In the genomic region with DNA sequence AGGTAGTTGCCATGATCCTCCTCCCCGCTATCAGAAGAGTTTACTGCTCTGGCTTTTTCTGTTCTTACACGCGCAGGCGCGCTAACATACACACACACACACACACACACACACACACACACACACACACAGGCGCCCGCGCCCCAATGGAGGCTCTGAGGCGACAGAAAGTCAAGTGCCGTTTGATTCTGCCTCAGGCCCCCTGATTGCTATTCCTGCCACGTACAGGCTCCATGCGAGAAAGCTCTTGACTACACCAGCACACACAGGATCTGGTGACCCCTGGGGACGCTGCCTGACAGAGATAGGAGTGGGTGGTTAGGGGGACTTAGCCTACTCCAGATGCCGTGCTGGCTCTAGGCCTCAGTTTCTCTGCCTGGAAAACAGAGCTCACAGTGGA, we compare ENCODE assay signal across 9 mouse cellular contexts. TPM values are rescaled to one million over a fixed set of nuclear protein-coding genes. Genes with fewer than 3 reads are reported as not detected.
DNase-seq lines count a peak whose midpoint lies in the region; ATAC-seq and TF ChIP-seq lines count a peak whose summit lies in the region.
"Had no signal": no experiment of that assay in that cellular context is flagged by ENCODE, and none has a peak within 500 bp of the region (broad histone marks: within the 10 kb centered on the region; RNA-seq: fewer than 3 reads in every experiment).

No protein-coding gene starts in this region.

- H3K4me2 ChIP-seq in lung, embryonic 14.5 days = 0 out of 2 replicates have a peak overlapping the region, but pooled peaks have one; percentile 90
- no peak overlapping the region for H3K4me2 ChIP-seq in forebrain, embryonic 11.5 days (ENCODE audit: low read depth, low read length, severe bottlenecking)
- H3K4me2 ChIP-seq in kidney, postnatal 0 days (ENCODE audit: low read length) = peak overlapping the region; percentile 89; the same call in 1 of the 2 replicates
- H3K4me2 ChIP-seq in neural tube, embryonic 13.5 days = peak overlapping the region; percentile 88

- peaks cover 32% of the 10 kb centered on the region; the same call in 1 of the 2 replicates for H3K36me3 ChIP-seq in lung, embryonic 14.5 days (ENCODE audit: insufficient read depth)
- H3K36me3 ChIP-seq in forebrain, embryonic 11.5 days (ENCODE audit: control insufficient read depth, insufficient read depth, low read length) = peaks cover 2% of the 10 kb centered on the region; the same call in 1 of the 2 replicates
- H3K36me3 ChIP-seq in kidney, postnatal 0 days (ENCODE audit: insufficient read depth, low read length) = peaks cover 17% of the 10 kb centered on the region; the same call in 1 of the 2 replicates
- H3K36me3 ChIP-seq in neural tube, embryonic 13.5 days = peaks cover 53% of the 10 kb centered on the region

- no peak for DNase-seq in lung, embryonic 14.5 days
- no peak for DNase-seq in lung, postnatal 10 days
- peak; percentile 72 for DNase-seq in forebrain, embryonic 11.5 days (ENCODE audit: low spot score)
- no peak for DNase-seq in kidney, postnatal 0 days (ENCODE audit: low spot score)
- no peak for DNase-seq in ovary, adult 18-20 months (ENCODE audit: low spot score)
- no peak for DNase-seq in adrenal gland, adult 8-10 months

- H3K27ac ChIP-seq in lung, embryonic 14.5 days (ENCODE audit: low read depth) = no peak overlapping the region
- peak overlapping the region; percentile 75; the same call in 1 of the 2 replicates for H3K27ac ChIP-seq in forebrain, embryonic 11.5 days (ENCODE audit: low read depth, low read length)
- H3K27ac ChIP-seq in kidney, postnatal 0 days = peak overlapping the region; percentile 50
- peak overlapping the region; percentile 93 for H3K27ac ChIP-seq in neural tube, embryonic 13.5 days (replicated peaks)

- peaks cover 16% of the 10 kb centered on the region; the same call in 1 of the 2 replicates for H3K27me3 ChIP-seq in lung, embryonic 14.5 days (ENCODE audit: insufficient read depth, low read length)
- no peaks in the 10 kb centered on the region for H3K27me3 ChIP-seq in forebrain, embryonic 11.5 days (ENCODE audit: control insufficient read depth, insufficient read depth, low read length)
- no peaks in the 10 kb centered on the region for H3K27me3 ChIP-seq in kidney, postnatal 0 days (ENCODE audit: insufficient read depth, low read length)
- no peaks in the 10 kb centered on the region for H3K27me3 ChIP-seq in neural tube, embryonic 13.5 days

- 0 out of 2 replicates have a peak, but pooled peaks cover 3% of the 10 kb centered on the region for H3K4me1 ChIP-seq in lung, embryonic 14.5 days (ENCODE audit: insufficient read depth)
- peaks cover 13% of the 10 kb centered on the region for H3K4me1 ChIP-seq in forebrain, embryonic 11.5 days (replicated peaks; ENCODE audit: control insufficient read depth, insufficient read depth, low read length)
- H3K4me1 ChIP-seq in kidney, postnatal 0 days (replicated peaks; ENCODE audit: insufficient read depth, low read length) = peaks cover 12% of the 10 kb centered on the region
- H3K4me1 ChIP-seq in neural tube, embryonic 13.5 days (replicated peaks) = peaks cover 62% of the 10 kb centered on the region

- H3K4me3 ChIP-seq in lung, embryonic 14.5 days (ENCODE audit: low read depth, low read length) = no peak overlapping the region
- no peak overlapping the region for H3K4me3 ChIP-seq in forebrain, embryonic 11.5 days (ENCODE audit: low read depth, low read length)
- no peak overlapping the region for H3K4me3 ChIP-seq in kidney, postnatal 0 days (replicated peaks; ENCODE audit: low read depth, low read length)
- H3K4me3 ChIP-seq in neural tube, embryonic 13.5 days = peak overlapping the region; percentile 69

- no peak for ATAC-seq in lung, embryonic 14.5 days (ENCODE audit: insufficient read depth)
- peak; percentile 37 for ATAC-seq in forebrain, embryonic 11.5 days (replicated peaks; ENCODE audit: low FRiP score)
- no peak for ATAC-seq in kidney, postnatal 0 days (replicated peaks; ENCODE audit: low FRiP score, low read depth)
- ATAC-seq in neural tube, embryonic 13.5 days (ENCODE audit: low read depth) = peak; percentile 75
- ATAC-seq in granulocyte monocyte progenitor cell, adult 5-6 weeks (replicated peaks; ENCODE audit: poor library complexity, severe bottlenecking) = no peak

- H3K9ac ChIP-seq in lung, embryonic 14.5 days = no peak overlapping the region
- H3K9ac ChIP-seq in forebrain, embryonic 11.5 days (ENCODE audit: low read length) = peak overlapping the region; percentile 85
- H3K9ac ChIP-seq in kidney, postnatal 0 days (ENCODE audit: low read depth, low read length) = no peak overlapping the region
- peak overlapping the region; percentile 96 for H3K9ac ChIP-seq in neural tube, embryonic 13.5 days

- H3K9me3 ChIP-seq in lung, embryonic 14.5 days (ENCODE audit: low read depth, low read length) = no peaks in the 10 kb centered on the region
- no peaks in the 10 kb centered on the region for H3K9me3 ChIP-seq in forebrain, embryonic 11.5 days (ENCODE audit: control insufficient read depth, low read length)
- H3K9me3 ChIP-seq in kidney, postnatal 0 days (replicated peaks; ENCODE audit: low read length) = no peaks in the 10 kb centered on the region
- H3K9me3 ChIP-seq in neural tube, embryonic 13.5 days = no peaks in the 10 kb centered on the region

- WGBS in lung, embryonic 14.5 days = 49% methylated on average over 14 of the region's 14 CpGs
- WGBS in forebrain, embryonic 11.5 days = 35% methylated on average over 14 of the region's 14 CpGs
- WGBS in kidney, postnatal 0 days = 48% methylated on average over 14 of the region's 14 CpGs
- WGBS in neural tube, embryonic 13.5 days = 8% methylated on average over 14 of the region's 14 CpGs

- no peak for TF ChIP-seq CTCF in lung, embryonic 14.5 days (IDR thresholded peaks at IDR 0.05; ENCODE audit: low read depth)
- TF ChIP-seq CTCF in kidney, postnatal 0 days (IDR thresholded peaks at IDR 0.05; ENCODE audit: low read depth) = no peak

RNA-seq across cellular contexts. Expression of a gene that starts 0.7 kb away (rescaled TPM):
- 11.4 and 12.0 TPM in 2 replicates for polyA plus RNA-seq in lung, embryonic 14.5 days (2014; fragmentation: Nextera tagmentation; extraction: Ambion mirVana)
- polyA plus RNA-seq in forebrain, embryonic 11.5 days (2014; fragmentation: Nextera tagmentation; extraction: Ambion mirVana) = 65.1 and 77.9 TPM in 2 replicates
- polyA plus RNA-seq in kidney, postnatal 0 days (2015; fragmentation: Nextera tagmentation; extraction: Ambion mirVana) = 54.2 and 56.6 TPM in 2 replicates
- 150 and 161 TPM in 2 replicates for polyA plus RNA-seq in neural tube, embryonic 13.5 days (2015; fragmentation: Nextera tagmentation; extraction: Ambion mirVana)
- total RNA-seq in granulocyte monocyte progenitor cell, adult 5-6 weeks (2014; fragmentation: Nextera tagmentation) = 1.6 TPM in 1 of 2 replicates, not detected in the other
- total RNA-seq in granulocyte monocyte progenitor cell, adult 5-6 weeks (2017) = not detected in 2 replicates
- total RNA-seq in adrenal gland, adult 8-10 months (2022) = 1 to 10 TPM; 1.7 to 4.8 (median 3.0) TPM

RNA-seq across cellular contexts. Expression of a gene that starts 10.7 kb away (rescaled TPM):
- polyA plus RNA-seq in lung, embryonic 14.5 days (2014; fragmentation: Nextera tagmentation; extraction: Ambion mirVana) = 21.8 and 22.0 TPM in 2 replicates
- polyA plus RNA-seq in forebrain, embryonic 11.5 days (2014; fragmentation: Nextera tagmentation; extraction: Ambion mirVana) = 27.4 and 28.2 TPM in 2 replicates
- polyA plus RNA-seq in kidney, postnatal 0 days (2015; fragmentation: Nextera tagmentation; extraction: Ambion mirVana) = 21.1 and 22.4 TPM in 2 replicates
- polyA plus RNA-seq in neural tube, embryonic 13.5 days (2015; fragmentation: Nextera tagmentation; extraction: Ambion mirVana) = 21.1 and 24.1 TPM in 2 replicates
- total RNA-seq in granulocyte monocyte progenitor cell, adult 5-6 weeks (2014; fragmentation: Nextera tagmentation) = 15.1 and 15.4 TPM in 2 replicates
- total RNA-seq in granulocyte monocyte progenitor cell, adult 5-6 weeks (2017) = 17.2 and 30.9 TPM in 2 replicates
- total RNA-seq in adrenal gland, adult 8-10 months (2022) = 10 to 100 TPM; 18.6 to 21.4 (median 20.3) TPM

RNA-seq across cellular contexts. Expression of a gene that starts 16.7 kb away (rescaled TPM):
- 6.6 and 11.5 TPM in 2 replicates for polyA plus RNA-seq in lung, embryonic 14.5 days (2014; fragmentation: Nextera tagmentation; extraction: Ambion mirVana)
- polyA plus RNA-seq in forebrain, embryonic 11.5 days (2014; fragmentation: Nextera tagmentation; extraction: Ambion mirVana) = 61.9 and 71.1 TPM in 2 replicates
- polyA plus RNA-seq in kidney, postnatal 0 days (2015; fragmentation: Nextera tagmentation; extraction: Ambion mirVana) = 6.7 and 7.2 TPM in 2 replicates
- polyA plus RNA-seq in neural tube, embryonic 13.5 days (2015; fragmentation: Nextera tagmentation; extraction: Ambion mirVana) = 145 and 165 TPM in 2 replicates
- total RNA-seq in granulocyte monocyte progenitor cell, adult 5-6 weeks (2014; fragmentation: Nextera tagmentation) = not detected in 2 replicates
- total RNA-seq in granulocyte monocyte progenitor cell, adult 5-6 weeks (2017) = not detected in 2 replicates
- total RNA-seq in adrenal gland, adult 8-10 months (2022) = 1 to 10 TPM in 3 of 4 experiments, under 1 TPM in 1; 0.87 to 3.4 (median 2.9) TPM
- total RNA-seq: heart, adult 18-20 months had no signal

RNA-seq across cellular contexts. Expression of a gene that starts 17.1 kb away (rescaled TPM):
- 0.84 and 1.7 TPM in 2 replicates for polyA plus RNA-seq in lung, embryonic 14.5 days (2014; fragmentation: Nextera tagmentation; extraction: Ambion mirVana)
- polyA plus RNA-seq in forebrain, embryonic 11.5 days (2014; fragmentation: Nextera tagmentation; extraction: Ambion mirVana) = 2.0 and 2.1 TPM in 2 replicates
- 1.6 and 1.8 TPM in 2 replicates for polyA plus RNA-seq in kidney, postnatal 0 days (2015; fragmentation: Nextera tagmentation; extraction: Ambion mirVana)
- 4.1 and 5.1 TPM in 2 replicates for polyA plus RNA-seq in neural tube, embryonic 13.5 days (2015; fragmentation: Nextera tagmentation; extraction: Ambion mirVana)
- total RNA-seq in granulocyte monocyte progenitor cell, adult 5-6 weeks (2014; fragmentation: Nextera tagmentation) = 16.8 and 36.8 TPM in 2 replicates
- total RNA-seq in granulocyte monocyte progenitor cell, adult 5-6 weeks (2017) = 10.9 and 12.6 TPM in 2 replicates
- 1 to 10 TPM in 3 of 4 experiments, under 1 TPM in 1; 0.49 to 2.0 (median 1.5) TPM for total RNA-seq in adrenal gland, adult 8-10 months (2022)

RNA-seq across cellular contexts. Expression of a gene that starts 20.3 kb away (rescaled TPM):
- polyA plus RNA-seq in lung, embryonic 14.5 days (2014; fragmentation: Nextera tagmentation; extraction: Ambion mirVana) = 5.1 and 5.4 TPM in 2 replicates
- 5.5 and 8.5 TPM in 2 replicates for polyA plus RNA-seq in forebrain, embryonic 11.5 days (2014; fragmentation: Nextera tagmentation; extraction: Ambion mirVana)
- polyA plus RNA-seq in kidney, postnatal 0 days (2015; fragmentation: Nextera tagmentation; extraction: Ambion mirVana) = 8.1 and 10.6 TPM in 2 replicates
- 9.0 and 9.6 TPM in 2 replicates for polyA plus RNA-seq in neural tube, embryonic 13.5 days (2015; fragmentation: Nextera tagmentation; extraction: Ambion mirVana)
- total RNA-seq in granulocyte monocyte progenitor cell, adult 5-6 weeks (2014; fragmentation: Nextera tagmentation) = 2.1 and 5.4 TPM in 2 replicates
- 4.8 and 6.8 TPM in 2 replicates for total RNA-seq in granulocyte monocyte progenitor cell, adult 5-6 weeks (2017)
- total RNA-seq in adrenal gland, adult 8-10 months (2022) = 1 to 10 TPM; 2.9 to 7.1 (median 4.9) TPM

Comparison
In these comparisons a context has a peak if more than half of its experiments do, and no peak if none do; other contexts are left out.
1. ATAC-seq: peak in forebrain, embryonic 11.5 days (single experiment) and neural tube, embryonic 13.5 days (single experiment); none in lung, embryonic 14.5 days (single experiment), kidney, postnatal 0 days (single experiment) and granulocyte monocyte progenitor cell, adult 5-6 weeks (single experiment).
2. H3K9ac ChIP-seq: peak in forebrain, embryonic 11.5 days (single experiment) and neural tube, embryonic 13.5 days (single experiment); none in lung, embryonic 14.5 days (single experiment) and kidney, postnatal 0 days (single experiment).